Mouse (Mus musculus) neural tube, embryonic 14.5 days (tissue): ENCODE results near the gene 1110032A03Rik. TPM values are rescaled to one million over a fixed set of nuclear protein-coding genes. Genes with fewer than 3 reads are reported as not detected.

ENCODE experiments used
- ATAC-seq: fragments of 200-750 bp; cut with Nextera tagmentation; 2 replicates; pipeline ENCODE4 v1.8.0; 2017; ENCODE audit warnings: low read depth, mild to moderate bottlenecking, moderate TSS enrichment, moderate library complexity
- H3K27ac ChIP-seq: fragments of 300-500 bp; sonication (generic); 2 replicates; pipeline ENCODE4 v1.5.1; 2014; ENCODE audit warnings: low read depth, mild to moderate bottlenecking, control low read depth, low read length, moderate library complexity, mixed read lengths
- H3K27me3 ChIP-seq: fragments of 300-500 bp; sonication (generic); 2 replicates; pipeline ENCODE4 v1.6.1; 2014; ENCODE audit warnings: low read length; ENCODE audit not compliant: control insufficient read depth, insufficient read depth
- H3K36me3 ChIP-seq: fragments of 300-500 bp; sonication (generic); 2 replicates; pipeline ENCODE4 v1.6.1; 2014; ENCODE audit warnings: low read length, mixed read lengths; ENCODE audit not compliant: control insufficient read depth, insufficient read depth
- H3K4me1 ChIP-seq: fragments of 300-500 bp; sonication (generic); 2 replicates; pipeline ENCODE4 v1.6.1; 2014; ENCODE audit warnings: low read length; ENCODE audit not compliant: control insufficient read depth, insufficient read depth
- H3K4me2 ChIP-seq: fragments of 300-500 bp; sonication (generic); 2 replicates; pipeline ENCODE4 v1.6.1; 2014; ENCODE audit warnings: mild to moderate bottlenecking, low read depth, low read length, control low read depth
- H3K4me3 ChIP-seq: fragments of 300-500 bp; sonication (generic); 2 replicates; pipeline ENCODE4 v1.5.1; 2014; ENCODE audit warnings: low read depth, low read length, control low read depth, mixed read lengths
- H3K9ac ChIP-seq: fragments of 300-500 bp; sonication (generic); replicated peaks from 2 replicates; pipeline ENCODE4 v1.6.1; 2014; ENCODE audit warnings: low read depth, mild to moderate bottlenecking, control low read depth, low read length, mixed read lengths
- H3K9me3 ChIP-seq: fragments of 300-500 bp; sonication (generic); 2 replicates; pipeline ENCODE4 v1.6.1; 2016; ENCODE audit warnings: low read length; ENCODE audit not compliant: control insufficient read depth
- WGBS: fragments of 180-500 bp; shearing (Covaris S2); extraction: QIAGEN DNeasy Blood & Tissue Kit; methylation state at CpG from one replicate; pipeline ENCODE4 v1.1.7; 2014; 5-methylcytosine and 5-hydroxymethylcytosine counted together
- polyA plus RNA-seq: library from polyadenylated mRNA; unstranded; fragments of >200 nt; fragmentation: Nextera tagmentation; extraction: Ambion mirVana; gene quantifications from 2 replicates; pipeline ENCODE4 v1.2.1, GENCODE M21; 2014

Gene 1110032A03Rik
- polyA plus RNA-seq, 1 experiment from 2014 or later = 66.7 TPM

DNA sequence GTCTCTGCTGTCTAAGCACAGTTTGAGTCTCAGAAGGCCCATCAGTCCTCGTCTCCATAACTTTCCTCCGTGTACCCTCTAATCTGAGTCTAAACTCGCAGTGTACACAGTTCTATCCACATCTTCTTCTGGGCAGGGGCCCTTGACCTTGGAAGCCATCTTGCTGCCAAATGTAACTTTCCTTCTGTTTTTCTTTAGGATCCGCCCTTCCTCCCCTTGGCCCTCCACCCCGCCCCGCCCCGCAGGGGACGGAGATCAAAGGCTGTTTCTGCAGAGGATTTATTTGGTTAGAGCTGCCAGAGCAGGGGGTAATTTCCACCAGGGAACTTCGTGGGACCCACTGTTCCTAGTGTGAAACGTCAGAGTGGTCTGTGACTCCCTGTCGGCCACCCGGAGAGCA lies 54.3 kb downstream of the 1110032A03Rik start:
- Histone ChIP-seq H3K4me3 (no peak overlapping the region), H3K4me1 (peaks cover 24% of the 10 kb centered on the region; the same call in 1 of the 2 replicates), H3K9me3 (no peaks in the 10 kb centered on the region), H3K9ac (no peak overlapping the region), H3K36me3 (no peaks in the 10 kb centered on the region), H3K27me3 (no peaks in the 10 kb centered on the region), H3K4me2 (no peak overlapping the region), H3K27ac (no peak overlapping the region)
- 27% methylated on average over 12 of the region's 12 CpGs for WGBS
- no peak for ATAC-seq

DNA sequence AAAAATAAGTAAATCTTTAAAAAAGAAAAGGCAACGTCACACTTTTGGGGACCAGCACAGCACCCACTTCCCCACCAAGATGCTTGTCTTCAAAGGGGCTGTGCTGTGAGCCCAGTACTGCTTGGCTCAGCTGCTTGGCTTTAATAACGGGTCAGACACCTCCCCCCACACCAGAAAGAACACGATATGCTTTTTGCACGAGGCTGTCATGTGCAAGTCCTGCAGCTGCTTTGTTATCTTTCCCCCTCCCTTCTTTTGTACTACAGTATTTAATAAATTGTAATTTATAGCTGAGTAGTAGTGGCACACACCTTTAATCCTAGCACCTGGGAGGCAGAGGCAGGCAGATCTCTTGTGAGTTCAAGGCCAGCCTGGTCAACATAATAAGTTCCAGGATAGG lies 56.4 kb downstream of the 1110032A03Rik start:
- no peaks in the 10 kb centered on the region for H3K9me3 ChIP-seq
- H3K4me2 ChIP-seq = no peak overlapping the region
- H3K9ac ChIP-seq = no peak overlapping the region
- H3K36me3 ChIP-seq = no peaks in the 10 kb centered on the region
- peaks cover 6% of the 10 kb centered on the region; the same call in 1 of the 2 replicates for H3K4me1 ChIP-seq
- H3K27ac ChIP-seq = no peak overlapping the region
- no peak for ATAC-seq
- no peak overlapping the region for H3K4me3 ChIP-seq
- 86% methylated on average over 4 of the region's 4 CpGs for WGBS
- H3K27me3 ChIP-seq = no peaks in the 10 kb centered on the region

DNA sequence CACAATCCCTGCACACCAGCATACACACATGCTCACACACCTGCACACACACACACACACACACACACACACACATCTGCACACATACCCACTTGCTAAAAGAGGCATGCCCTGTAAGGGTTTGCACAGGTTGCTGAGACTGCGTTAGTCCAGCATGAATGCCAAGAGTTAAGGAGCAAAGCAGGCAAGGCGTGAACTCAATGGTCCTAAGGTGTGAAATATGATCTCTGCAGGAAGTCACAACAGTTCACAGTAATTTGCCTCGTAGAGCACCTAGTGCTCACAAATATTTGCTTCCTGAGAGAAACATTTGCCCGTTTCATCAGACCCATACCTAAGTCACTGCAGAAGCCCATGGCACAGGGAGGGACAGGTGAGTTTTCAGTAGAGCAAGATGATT lies 61.1 kb downstream of the 1110032A03Rik start:
- 60% methylated on average over 4 of the region's 4 CpGs for WGBS
- Histone ChIP-seq H3K9ac (no peak overlapping the region), H3K27ac (no peak overlapping the region), H3K36me3 (0 out of 2 replicates have a peak, but pooled peaks cover 6% of the 10 kb centered on the region), H3K4me2 (no peak overlapping the region), H3K9me3 (no peaks in the 10 kb centered on the region), H3K27me3 (no peaks in the 10 kb centered on the region), H3K4me3 (no peak overlapping the region), H3K4me1 (no peaks in the 10 kb centered on the region)
- ATAC-seq = no peak

Other genes starting within 250 kb of the 1110032A03Rik start
- gene Pts, start 246.8 kb downstream of the 1110032A03Rik start, polyA plus RNA-seq = 112 and 126 TPM in 2 replicates
- 18.6 and 19.8 TPM in 2 replicates for gene Il18, start 220.7 kb downstream of the 1110032A03Rik start, polyA plus RNA-seq
- gene Bco2, start 220.3 kb downstream of the 1110032A03Rik start, polyA plus RNA-seq = 0.11 and 0.24 TPM in 2 replicates
- 0.24 TPM in 1 of 2 replicates, not detected in the other for gene Tex12, start 214.2 kb downstream of the 1110032A03Rik start, polyA plus RNA-seq
- gene Sdhd, start 171.7 kb downstream of the 1110032A03Rik start, polyA plus RNA-seq = 257 and 294 TPM in 2 replicates
- gene Timm8b, start 171.6 kb downstream of the 1110032A03Rik start, polyA plus RNA-seq = 375 and 448 TPM in 2 replicates
- 4.4 and 5.5 TPM in 2 replicates for gene Pih1d2, start 158.2 kb downstream of the 1110032A03Rik start, polyA plus RNA-seq
- 21.9 and 24.5 TPM in 2 replicates for gene Nkapd1, start 158.1 kb downstream of the 1110032A03Rik start, polyA plus RNA-seq
- gene Dlat, start 115.7 kb downstream of the 1110032A03Rik start, polyA plus RNA-seq = 65.1 and 67.2 TPM in 2 replicates
- gene Dixdc1, start 36.0 kb downstream of the 1110032A03Rik start, polyA plus RNA-seq = 39.2 and 41.4 TPM in 2 replicates
- 2.1 and 2.7 TPM in 2 replicates for gene 2310030G06Rik, start 29.0 kb downstream of the 1110032A03Rik start, polyA plus RNA-seq
- 3.4 and 14.5 TPM in 2 replicates for gene Cryab, start 24.2 kb downstream of the 1110032A03Rik start, polyA plus RNA-seq
- 0.72 TPM in 1 of 2 replicates, not detected in the other for gene Hspb2, start 23.2 kb downstream of the 1110032A03Rik start, polyA plus RNA-seq
- 11.2 and 11.5 TPM in 2 replicates for gene Fdxacb1, start 7.3 kb downstream of the 1110032A03Rik start, polyA plus RNA-seq
- 59.8 and 60.3 TPM in 2 replicates for gene Alg9, start 501 bp downstream of the 1110032A03Rik start, polyA plus RNA-seq
- gene Ppp2r1b, start 69.8 kb upstream of the 1110032A03Rik start, polyA plus RNA-seq = 44.1 and 53.8 TPM in 2 replicates
- gene Sik2, start 233.6 kb upstream of the 1110032A03Rik start, polyA plus RNA-seq = 16.0 and 16.1 TPM in 2 replicates